Mouse (Mus musculus) liver, embryonic 15.5 days (tissue): Measurements from ENCODE around the gene Gm21969. TPM values are rescaled to one million over a fixed set of nuclear protein-coding genes. Genes with fewer than 3 reads are reported as not detected.

Experiments
- ATAC-seq: fragments of 200-750 bp; cut with Nextera tagmentation; 2 replicates; pipeline ENCODE4 v1.8.0; 2017; ENCODE audit warnings: moderate number of reproducible peaks, mild to moderate bottlenecking, moderate library complexity; ENCODE audit not compliant: insufficient read depth
- H3K27ac ChIP-seq: fragments of 300-500 bp; sonication (generic); replicated peaks from 2 replicates; pipeline ENCODE4 v1.5.1; 2015; ENCODE audit warnings: mild to moderate bottlenecking, inconsistent platforms
- H3K27me3 ChIP-seq: fragments of 300-500 bp; sonication (generic); 2 replicates; pipeline ENCODE4 v1.6.1; 2015; ENCODE audit warnings: mild to moderate bottlenecking, inconsistent platforms
- H3K36me3 ChIP-seq: fragments of 300-500 bp; sonication (generic); replicated peaks from 2 replicates; pipeline ENCODE4 v1.6.1; 2015; ENCODE audit warnings: moderate library complexity, mild to moderate bottlenecking, inconsistent platforms
- H3K4me1 ChIP-seq: fragments of 300-500 bp; sonication (generic); replicated peaks from 2 replicates; pipeline ENCODE4 v1.6.1; 2015; ENCODE audit warnings: inconsistent platforms
- H3K4me2 ChIP-seq: fragments of 300-500 bp; sonication (generic); 2 replicates; pipeline ENCODE4 v1.6.1; 2015; ENCODE audit warnings: moderate library complexity, mild to moderate bottlenecking, inconsistent platforms
- H3K4me3 ChIP-seq: fragments of 300-500 bp; sonication (generic); replicated peaks from 2 replicates; pipeline ENCODE4 v1.5.1; 2015; ENCODE audit warnings: mild to moderate bottlenecking, inconsistent platforms
- H3K9ac ChIP-seq: fragments of 300-500 bp; sonication (generic); 2 replicates; pipeline ENCODE4 v1.6.1; 2015; ENCODE audit warnings: moderate library complexity, mild to moderate bottlenecking, inconsistent platforms
- H3K9me3 ChIP-seq: fragments of 300-500 bp; sonication (generic); replicated peaks from 2 replicates; pipeline ENCODE4 v1.6.1; 2016; ENCODE audit warnings: inconsistent platforms
- WGBS: fragments of 180-500 bp; shearing (Covaris S2); methylation state at CpG from one replicate; pipeline ENCODE4 v1.1.7; 2015; ENCODE audit warnings: mixed read lengths; ENCODE audit not compliant: insufficient replicate concordance; 5-methylcytosine and 5-hydroxymethylcytosine counted together
- polyA plus RNA-seq: library from polyadenylated mRNA; unstranded; fragments of >200 nt; fragmentation: Nextera tagmentation; extraction: Ambion mirVana; gene quantifications from 2 replicates; pipeline ENCODE4 v1.2.1, GENCODE M21; 2015

The Gm21969 gene
- polyA plus RNA-seq, 1 experiment from 2014 or later, result not detected

- Histone ChIP-seq H3K9ac (peak within 1 kb of the TSS; percentile 70), H3K27ac (peak within 1 kb of the TSS; percentile 78), H3K4me3 (peak within 1 kb of the TSS; percentile 71), H3K4me2 (peak within 1 kb of the TSS; percentile 95), H3K36me3 (0 out of 2 replicates have a peak, but pooled peaks cover 1% of the 10 kb centered on the region), H3K4me1 (peaks cover 42% of the 10 kb centered on the region), H3K9me3 (no peaks in the 10 kb centered on the region), H3K27me3 (no peaks in the 10 kb centered on the region)
- ATAC-seq, result peak; percentile 96
- under 1% methylated on average over 36 of the region's 38 CpGs for WGBS
Observed at GRCm38 (mm10) chr4:139622373-139623282, 19.6 kb downstream of the Gm21969 start, which contains the start of gene Aldh4a1. Aldh4a1 (plus strand) TSS chr4:139622866.

GRCm38 (mm10) chr4:139623434-139624115 is 20.6 kb downstream of the Gm21969 start:
- H3K4me3 ChIP-seq, result peak overlapping the region; percentile 71
- peak overlapping the region; percentile 78 for H3K27ac ChIP-seq
- 21% methylated on average over 21 of the region's 21 CpGs for WGBS
- peak overlapping the region; percentile 70 for H3K9ac ChIP-seq
- H3K27me3 ChIP-seq, result no peaks in the 10 kb centered on the region
- ATAC-seq, result no peak
- peak overlapping the region; percentile 95 for H3K4me2 ChIP-seq
- no peaks in the 10 kb centered on the region for H3K9me3 ChIP-seq
- no peaks in the 10 kb centered on the region for H3K36me3 ChIP-seq
- peaks cover 40% of the 10 kb centered on the region for H3K4me1 ChIP-seq

- peak overlapping the region; percentile 95 for H3K4me2 ChIP-seq
- H3K9me3 ChIP-seq, result no peaks in the 10 kb centered on the region
- no peaks in the 10 kb centered on the region for H3K27me3 ChIP-seq
- peaks cover 37% of the 10 kb centered on the region for H3K4me1 ChIP-seq
- WGBS, result 57% methylated on average over 5 of the region's 5 CpGs
- peak; percentile 41 for ATAC-seq
- peak overlapping the region; percentile 78 for H3K27ac ChIP-seq
- H3K36me3 ChIP-seq, result no peaks in the 10 kb centered on the region
- H3K9ac ChIP-seq, result peak overlapping the region; percentile 70; the same call in 1 of the 2 replicates
- peak overlapping the region; percentile 71 for H3K4me3 ChIP-seq
Observed at GRCm38 (mm10) chr4:139624116-139624489, 21.1 kb downstream of the Gm21969 start.

GRCm38 (mm10) chr4:139624706-139625105 is 21.7 kb downstream of the Gm21969 start:
- H3K27ac ChIP-seq, result peak overlapping the region; percentile 74
- no peaks in the 10 kb centered on the region for H3K27me3 ChIP-seq
- peak overlapping the region; percentile 71 for H3K4me3 ChIP-seq
- H3K4me1 ChIP-seq, result peaks cover 37% of the 10 kb centered on the region
- WGBS, result 68% methylated on average over 10 of the region's 10 CpGs
- no peaks in the 10 kb centered on the region for H3K9me3 ChIP-seq
- peak overlapping the region; percentile 95 for H3K4me2 ChIP-seq
- peak; percentile 11 for ATAC-seq
- 0 out of 2 replicates have a peak overlapping the region, but pooled peaks have one; percentile 15 for H3K9ac ChIP-seq
- no peaks in the 10 kb centered on the region for H3K36me3 ChIP-seq

GRCm38 (mm10) chr4:139627361-139627760 is 24.4 kb downstream of the Gm21969 start:
- H3K4me1 ChIP-seq, result peaks cover 43% of the 10 kb centered on the region
- H3K27ac ChIP-seq, result no peak overlapping the region
- no peak overlapping the region for H3K9ac ChIP-seq
- 74% methylated on average over 11 of the region's 11 CpGs for whole genome bisulfite sequencing
- H3K36me3 ChIP-seq, result no peaks in the 10 kb centered on the region
- no peaks in the 10 kb centered on the region for H3K27me3 ChIP-seq
- no peak overlapping the region for H3K4me3 ChIP-seq
- no peak overlapping the region for H3K4me2 ChIP-seq
- H3K9me3 ChIP-seq, result no peaks in the 10 kb centered on the region
- ATAC-seq, result no peak

- Histone ChIP-seq H3K9ac (no peak overlapping the region), H3K27me3 (no peaks in the 10 kb centered on the region), H3K9me3 (no peaks in the 10 kb centered on the region), H3K36me3 (no peaks in the 10 kb centered on the region; the same call in 1 of the 2 replicates), H3K4me1 (peaks cover 42% of the 10 kb centered on the region), H3K4me2 (no peak overlapping the region), H3K4me3 (no peak overlapping the region), H3K27ac (no peak overlapping the region)
- ATAC-seq, result no peak
- WGBS, result 52% methylated on average over 10 of the region's 10 CpGs
Observed at GRCm38 (mm10) chr4:139630171-139630570, 27.2 kb downstream of the Gm21969 start.

GRCm38 (mm10) chr4:139631141-139631540 is 28.2 kb downstream of the Gm21969 start:
- 53% methylated on average over 5 of the region's 5 CpGs for WGBS

GRCm38 (mm10) chr4:139631569-139632253 is 28.7 kb downstream of the Gm21969 start:
- Histone ChIP-seq H3K4me2 (no peak overlapping the region), H3K4me3 (no peak overlapping the region), H3K36me3 (no peaks in the 10 kb centered on the region; the same call in 1 of the 2 replicates), H3K27me3 (no peaks in the 10 kb centered on the region), H3K4me1 (peaks cover 42% of the 10 kb centered on the region), H3K9me3 (no peaks in the 10 kb centered on the region), H3K27ac (no peak overlapping the region), H3K9ac (no peak overlapping the region)
- ATAC-seq, result no peak
- 64% methylated on average over 7 of the region's 7 CpGs for WGBS

More at GRCm38 (mm10) chr4:139631141-139631540, 28.2 kb downstream of the Gm21969 start:
- no peaks in the 10 kb centered on the region for H3K27me3 ChIP-seq
- no peak overlapping the region for H3K4me3 ChIP-seq
- no peak overlapping the region for H3K27ac ChIP-seq
- H3K4me2 ChIP-seq, result no peak overlapping the region
- no peak overlapping the region for H3K9ac ChIP-seq
- ATAC-seq, result no peak
- H3K9me3 ChIP-seq, result no peaks in the 10 kb centered on the region
- H3K36me3 ChIP-seq, result no peaks in the 10 kb centered on the region; the same call in 1 of the 2 replicates
- peaks cover 42% of the 10 kb centered on the region for H3K4me1 ChIP-seq

- ATAC-seq, result no peak
- Histone ChIP-seq H3K27ac (no peak overlapping the region), H3K4me1 (peaks cover 42% of the 10 kb centered on the region), H3K9ac (no peak overlapping the region), H3K27me3 (no peaks in the 10 kb centered on the region), H3K4me2 (no peak overlapping the region), H3K36me3 (no peaks in the 10 kb centered on the region; the same call in 1 of the 2 replicates), H3K9me3 (no peaks in the 10 kb centered on the region), H3K4me3 (no peak overlapping the region)
- WGBS, result 63% methylated on average over 10 of the region's 10 CpGs
Observed at GRCm38 (mm10) chr4:139632254-139632580, 29.2 kb downstream of the Gm21969 start.

- no peaks in the 10 kb centered on the region; the same call in none of the 2 replicates for H3K36me3 ChIP-seq
- no peaks in the 10 kb centered on the region for H3K9me3 ChIP-seq
- H3K4me2 ChIP-seq, result no peak overlapping the region
- 26% methylated on average over 7 of the region's 7 CpGs for WGBS
- H3K9ac ChIP-seq, result no peak overlapping the region
- peaks cover 47% of the 10 kb centered on the region for H3K4me1 ChIP-seq
- no peak overlapping the region for H3K27ac ChIP-seq
- no peak overlapping the region for H3K4me3 ChIP-seq
- peaks cover 4% of the 10 kb centered on the region for H3K27me3 ChIP-seq
- no peak for ATAC-seq
Observed at GRCm38 (mm10) chr4:139636373-139636772, 33.4 kb downstream of the Gm21969 start.
